Mouse (Mus musculus) cerebellum, adult 2 months (tissue): Measurements from ENCODE around the gene Megf11. TPM values are rescaled to one million over a fixed set of nuclear protein-coding genes. Genes with fewer than 3 reads are reported as not detected.

ENCODE experiments used
- DNase-seq, 2 experiments: peaks; one replicate each; pipeline ENCODE4 v3.0.0; 2021
- H3K27ac ChIP-seq: fragments of 200-500 bp; 2 replicates; pipeline ENCODE4 v1.5.1; 2012; ENCODE audit warnings: low read length, control low read depth, inconsistent platforms; ENCODE audit not compliant: insufficient read depth
- H3K27me3 ChIP-seq: fragments of 200-500 bp; 2 replicates; pipeline ENCODE4 v1.6.1; 2012; ENCODE audit warnings: inconsistent platforms, mild to moderate bottlenecking, low read length, moderate library complexity; ENCODE audit not compliant: control insufficient read depth, insufficient read depth
- H3K4me1 ChIP-seq: fragments of 200-500 bp; 2 replicates; pipeline ENCODE4 v1.6.1; 2011; ENCODE audit warnings: low read length; ENCODE audit not compliant: control insufficient read depth, insufficient read depth
- H3K4me3 ChIP-seq: fragments of 200-500 bp; replicated peaks from 2 replicates; pipeline ENCODE3; 2011; ENCODE audit warnings: mild to moderate bottlenecking, low read depth, low read length, control low read depth; ENCODE audit not compliant: insufficient read depth
- CTCF ChIP-seq: fragments of 200-500 bp; IDR thresholded peaks from 2 replicates; pipeline ENCODE4 v1.5.1; 2011; ENCODE audit warnings: low read depth, mild to moderate bottlenecking, control low read depth, low read length, moderate library complexity, borderline replicate concordance; ENCODE audit not compliant: insufficient read depth
- POLR2A ChIP-seq: fragments of 200-500 bp; IDR thresholded peaks from 2 replicates; pipeline ENCODE4 v1.6.1; 2011; ENCODE audit warnings: low read length, control low read depth, borderline replicate concordance; ENCODE audit not compliant: insufficient read depth
- WGBS: fragments of 180-500 bp; shearing (Covaris S2); methylation state at CpG from one replicate; pipeline ENCODE4 v1.1.7; 2018; 5-methylcytosine and 5-hydroxymethylcytosine counted together
- polyA plus RNA-seq: library from polyadenylated mRNA; depleted of rRNA; stranded (reverse); fragments of >200 nt; gene quantifications from 2 replicates; pipeline ENCODE4 v1.2.3, GENCODE M21; 2012

Megf11 gene
- polyA plus RNA-seq, 1 experiment: 66.9 TPM

GRCm38 (mm10) chr9:64572629-64573190 is 187.3 kb downstream of the Megf11 start:
- H3K27me3 ChIP-seq: no peaks in the 10 kb centered on the region; the same call in 1 of the 2 replicates
- WGBS: 66% methylated on average over 7 of the region's 7 CpGs
- H3K27ac ChIP-seq: 0 out of 2 replicates have a peak overlapping the region, but pooled peaks have one; percentile 33
- H3K4me1 ChIP-seq: peaks cover 12% of the 10 kb centered on the region
- DNase-seq: peak in 1 of 2 experiments; percentile 42
- TF ChIP-seq POLR2A (no peak), CTCF (no peak)
- no peak overlapping the region for H3K4me3 ChIP-seq

DNA sequence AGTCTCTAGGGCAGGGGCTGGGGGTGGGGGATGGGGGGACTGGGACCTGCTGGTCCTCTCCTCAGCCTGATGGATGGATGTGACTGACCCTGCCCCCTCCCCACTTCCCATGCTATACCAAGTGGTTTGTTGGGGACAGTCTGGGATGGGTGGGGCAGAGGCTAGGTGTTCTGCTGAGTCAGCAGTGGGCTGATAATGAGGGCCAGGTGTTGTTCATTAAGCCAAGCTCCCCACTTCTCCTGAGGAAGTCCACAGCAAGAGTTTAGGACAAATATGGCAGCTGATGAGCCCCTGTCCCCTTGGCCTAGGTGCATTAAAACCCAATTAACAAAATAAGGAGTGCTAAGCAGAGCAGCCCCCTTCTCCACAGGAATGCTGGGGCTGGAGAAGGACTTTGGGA is 190.2 kb downstream of the Megf11 start:
- TF ChIP-seq POLR2A: no peak
- TF ChIP-seq CTCF: no peak
- Histone ChIP-seq H3K27ac (no peak overlapping the region), H3K27me3 (no peaks in the 10 kb centered on the region; the same call in 1 of the 2 replicates), H3K4me1 (peaks cover 24% of the 10 kb centered on the region), H3K4me3 (no peak overlapping the region)
- DNase-seq: no peak

GRCm38 (mm10) chr9:64576143-64576878 is 190.9 kb downstream of the Megf11 start:
- no peak for DNase-seq
- WGBS: 91% methylated on average over 5 of the region's 5 CpGs
- H3K27me3 ChIP-seq: no peaks in the 10 kb centered on the region; the same call in 1 of the 2 replicates
- H3K27ac ChIP-seq: no peak overlapping the region
- H3K4me3 ChIP-seq: no peak overlapping the region
- no peak for TF ChIP-seq POLR2A
- TF ChIP-seq CTCF: no peak
- H3K4me1 ChIP-seq: peaks cover 24% of the 10 kb centered on the region

DNA sequence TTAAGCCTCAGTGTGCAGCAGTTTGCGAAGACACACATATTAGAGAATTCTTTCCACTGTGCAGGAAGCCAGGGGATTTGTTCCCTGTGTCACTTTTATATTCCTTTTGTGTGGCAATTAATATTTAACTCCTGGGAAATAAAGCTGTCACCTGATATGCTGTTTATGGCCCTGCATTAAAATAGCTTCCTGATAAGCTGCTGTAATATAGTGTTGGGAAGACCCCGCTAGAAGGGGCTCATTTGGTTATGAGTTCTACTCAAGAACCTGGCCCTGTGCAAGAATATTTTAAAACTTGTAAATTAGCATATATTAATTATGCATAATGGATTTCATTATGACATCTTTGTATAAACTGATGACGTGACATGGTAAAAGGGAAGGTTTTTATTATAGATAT is 191.7 kb downstream of the Megf11 start:
- Histone ChIP-seq H3K4me3 (no peak overlapping the region), H3K4me1 (peaks cover 24% of the 10 kb centered on the region), H3K27me3 (no peaks in the 10 kb centered on the region; the same call in 1 of the 2 replicates), H3K27ac (no peak overlapping the region)
- no peak for DNase-seq
- no peak for TF ChIP-seq POLR2A
- no peak for TF ChIP-seq CTCF
- WGBS: 91% methylated on average over 3 of the region's 3 CpGs

DNA sequence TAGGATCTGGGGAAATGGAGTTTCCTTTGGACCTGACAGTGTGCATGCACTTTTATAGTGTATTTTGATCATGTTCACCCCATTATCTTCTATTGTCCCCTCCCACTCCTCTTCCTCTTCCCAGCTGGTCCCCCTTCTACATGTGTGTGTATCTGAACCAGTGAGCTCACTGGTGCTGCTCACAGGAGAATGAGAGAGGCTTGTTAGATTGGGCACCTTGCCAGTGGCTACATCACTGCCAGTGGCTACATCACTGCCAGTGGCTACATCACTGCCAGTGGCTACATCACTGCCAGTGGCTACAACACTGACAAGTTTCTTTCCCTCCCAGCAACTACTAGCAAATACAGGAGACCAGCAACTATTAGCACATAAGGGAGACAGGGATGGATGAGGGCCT is 192.6 kb downstream of the Megf11 start:
- Histone ChIP-seq H3K4me1 (peaks cover 23% of the 10 kb centered on the region), H3K27me3 (no peaks in the 10 kb centered on the region; the same call in 1 of the 2 replicates), H3K4me3 (no peak overlapping the region), H3K27ac (no peak overlapping the region)
- TF ChIP-seq CTCF (no peak), POLR2A (no peak)
- DNase-seq: peak in 1 of 2 experiments; percentile 44

GRCm38 (mm10) chr9:64579306-64579705 is 193.9 kb downstream of the Megf11 start:
- no peak for TF ChIP-seq CTCF
- TF ChIP-seq POLR2A: no peak
- no peaks in the 10 kb centered on the region; the same call in 1 of the 2 replicates for H3K27me3 ChIP-seq
- H3K27ac ChIP-seq: 0 out of 2 replicates have a peak overlapping the region, but pooled peaks have one; percentile 24
- WGBS: 15% methylated on average over 1 of the region's 1 CpGs
- DNase-seq: peak; percentile 58 to 60
- H3K4me1 ChIP-seq: peaks cover 21% of the 10 kb centered on the region
- no peak overlapping the region for H3K4me3 ChIP-seq

DNA sequence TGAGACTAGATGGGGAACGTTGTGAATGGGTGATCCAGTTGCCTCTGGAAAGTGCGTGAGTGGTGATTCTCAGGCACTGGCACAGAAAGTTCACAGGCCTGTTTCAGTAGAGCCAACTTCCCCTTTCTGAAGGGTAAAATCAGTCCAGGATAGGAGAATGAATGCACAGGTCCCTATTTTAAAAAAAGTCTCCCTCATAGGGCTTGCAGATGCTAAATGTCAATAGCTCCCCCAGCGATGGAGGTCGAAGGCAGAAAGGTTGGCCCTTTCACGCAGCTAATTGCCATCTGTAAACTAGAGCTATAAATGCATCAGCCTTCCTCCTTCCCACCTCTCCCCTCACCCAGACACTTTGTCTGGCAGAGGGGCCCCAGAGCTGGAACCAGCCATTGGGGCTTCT is 200.9 kb downstream of the Megf11 start:
- DNase-seq: no peak
- Histone ChIP-seq H3K27ac (no peak overlapping the region), H3K4me1 (peaks cover 46% of the 10 kb centered on the region), H3K27me3 (no peaks in the 10 kb centered on the region), H3K4me3 (no peak overlapping the region)
- WGBS: 85% methylated on average over 5 of the region's 5 CpGs
- TF ChIP-seq POLR2A: no peak
- TF ChIP-seq CTCF: no peak

GRCm38 (mm10) chr9:64587991-64588390 is 202.6 kb downstream of the Megf11 start:
- H3K4me3 ChIP-seq: no peak overlapping the region
- H3K4me1 ChIP-seq: peaks cover 57% of the 10 kb centered on the region
- WGBS: 21% methylated on average over 7 of the region's 7 CpGs
- peak; percentile 70 to 82 for DNase-seq
- TF ChIP-seq CTCF (no peak), POLR2A (no peak)
- H3K27ac ChIP-seq: peak overlapping the region; percentile 42
- H3K27me3 ChIP-seq: no peaks in the 10 kb centered on the region
